In the genomic region with DNA sequence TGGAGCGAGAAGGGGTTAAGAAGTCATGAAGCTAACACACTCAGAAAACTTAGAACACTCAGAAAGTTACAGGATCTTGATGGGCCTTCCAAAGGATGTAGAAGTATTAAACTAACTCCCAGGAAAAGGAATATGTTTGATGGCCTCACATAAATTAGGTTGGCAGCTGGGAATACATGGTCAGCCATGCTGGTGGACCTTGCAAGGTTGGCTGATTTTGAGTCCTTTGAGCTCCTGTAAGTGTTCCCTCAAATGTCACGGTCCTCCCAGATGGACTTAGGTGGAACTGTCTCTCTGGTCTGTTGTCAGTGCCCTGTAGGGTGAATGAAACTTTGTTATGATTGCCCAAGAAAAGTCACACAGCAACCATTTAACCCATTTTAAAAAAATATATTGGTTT, we compare ENCODE assay signal across 24 mouse cellular contexts.
A peak's percentile ranks its signal among the peaks of the same experiment; 100 is the strongest.
DNase-seq lines count a peak whose midpoint lies in the region; ATAC-seq and TF ChIP-seq lines count a peak whose summit lies in the region.
"Had no signal": no experiment of that assay in that cellular context is flagged by ENCODE, and none has a peak within 500 bp of the region (broad histone marks: within the 10 kb centered on the region; RNA-seq: fewer than 3 reads in every experiment).

No protein-coding gene starts in this region.

- H3K36me3 ChIP-seq in heart, embryonic 11.5 days (ENCODE audit: control insufficient read depth, insufficient read depth, low read length) = no peaks in the 10 kb centered on the region
- H3K36me3 ChIP-seq in kidney, embryonic 15.5 days = no peaks in the 10 kb centered on the region
- H3K36me3 ChIP-seq in kidney, postnatal 0 days (ENCODE audit: insufficient read depth, low read length) = no peaks in the 10 kb centered on the region
- H3K36me3 ChIP-seq: embryonic facial prominence, embryonic 10.5 days; embryonic facial prominence, embryonic 12.5 days; forebrain, embryonic 15.5 days; G1E had no signal

- no peak overlapping the region for H3K4me3 ChIP-seq in heart, embryonic 11.5 days (ENCODE audit: low read depth, low read length)
- H3K4me3 ChIP-seq in kidney, embryonic 15.5 days (replicated peaks) = no peak overlapping the region
- H3K4me3 ChIP-seq in kidney, postnatal 0 days (replicated peaks; ENCODE audit: low read depth, low read length) = no peak overlapping the region
- H3K4me3 ChIP-seq: embryonic facial prominence, embryonic 10.5 days; embryonic facial prominence, embryonic 12.5 days; forebrain, embryonic 13.5 days; forebrain, embryonic 15.5 days had no signal

- 77% methylated on average over 2 of the region's 2 CpGs for WGBS in heart, embryonic 11.5 days (ENCODE audit: insufficient replicate concordance)
- 65% methylated on average over 2 of the region's 2 CpGs for WGBS in kidney, embryonic 15.5 days
- 55% methylated on average over 2 of the region's 2 CpGs for WGBS in kidney, postnatal 0 days

- no peak for TF ChIP-seq CTCF in kidney, postnatal 0 days (IDR thresholded peaks at IDR 0.05; ENCODE audit: low read depth)

- no peaks in the 10 kb centered on the region; the same call in 1 of the 2 replicates for H3K27me3 ChIP-seq in heart, embryonic 11.5 days (ENCODE audit: control insufficient read depth, insufficient read depth, low read length)
- H3K27me3 ChIP-seq in kidney, embryonic 15.5 days = no peaks in the 10 kb centered on the region
- no peaks in the 10 kb centered on the region for H3K27me3 ChIP-seq in kidney, postnatal 0 days (ENCODE audit: insufficient read depth, low read length)
- H3K27me3 ChIP-seq: CH12.LX; embryonic facial prominence, embryonic 12.5 days; forebrain, embryonic 13.5 days; forebrain, embryonic 15.5 days; Patski had no signal

- no peaks in the 10 kb centered on the region for H3K9me3 ChIP-seq in heart, embryonic 11.5 days (replicated peaks; ENCODE audit: control insufficient read depth, low read length)
- H3K9me3 ChIP-seq in kidney, embryonic 15.5 days (replicated peaks) = no peaks in the 10 kb centered on the region
- H3K9me3 ChIP-seq in kidney, postnatal 0 days (replicated peaks; ENCODE audit: low read length) = no peaks in the 10 kb centered on the region
- H3K9me3 ChIP-seq: embryonic facial prominence, embryonic 10.5 days; embryonic facial prominence, embryonic 12.5 days; forebrain, embryonic 13.5 days; forebrain, embryonic 15.5 days; G1E had no signal

- peak; percentile 18 for DNase-seq in heart, adult 11 months
- DNase-seq in kidney, postnatal 10 days = no peak
- DNase-seq in kidney, postnatal 0 days (ENCODE audit: low spot score) = peak; percentile 63
- no peak for DNase-seq in kidney, adult 11 months
- DNase-seq: adrenal gland, adult 8-10 months; adrenal gland, postnatal 14 days; adrenal gland, postnatal 36 days; B cell, adult 2 months; cerebellum, adult 11-12 months; cerebellum, adult 2 months; cerebellum, adult 9-10 months; cerebellum, postnatal 10 days; cerebellum, postnatal 25 days had no signal

- H3K27ac ChIP-seq in heart, embryonic 11.5 days (ENCODE audit: low read depth, low read length) = no peak overlapping the region
- no peak overlapping the region for H3K27ac ChIP-seq in kidney, embryonic 15.5 days
- H3K27ac ChIP-seq in kidney, postnatal 0 days = no peak overlapping the region
- H3K27ac ChIP-seq: embryonic facial prominence, embryonic 10.5 days; embryonic facial prominence, embryonic 12.5 days; forebrain, embryonic 13.5 days; forebrain, embryonic 15.5 days had no signal

- no peak for ATAC-seq in heart, embryonic 11.5 days (replicated peaks; ENCODE audit: insufficient number of reproducible peaks, low FRiP score, low TSS enrichment)
- peak; percentile 71; the same call in 1 of the 2 replicates for ATAC-seq in kidney, embryonic 15.5 days (replicated peaks; ENCODE audit: low FRiP score)
- ATAC-seq in kidney, postnatal 0 days (replicated peaks; ENCODE audit: low FRiP score, low read depth) = peak; percentile 69; the same call in 1 of the 2 replicates
- ATAC-seq: activated CD4-positive, CD25-positive, alpha-beta regulatory T cell, adult 4 months; CD4-positive, CD25-positive, alpha-beta regulatory T cell, adult 4 months; forebrain, embryonic 13.5 days; forebrain, embryonic 15.5 days; Patski had no signal

- H3K4me1 ChIP-seq in heart, embryonic 11.5 days (ENCODE audit: control insufficient read depth, insufficient read depth, low read length) = no peaks in the 10 kb centered on the region
- no peaks in the 10 kb centered on the region for H3K4me1 ChIP-seq in kidney, embryonic 15.5 days
- no peaks in the 10 kb centered on the region for H3K4me1 ChIP-seq in kidney, postnatal 0 days (replicated peaks; ENCODE audit: insufficient read depth, low read length)
- H3K4me1 ChIP-seq: embryonic facial prominence, embryonic 10.5 days; embryonic facial prominence, embryonic 12.5 days; forebrain, embryonic 15.5 days had no signal

- H3K9ac ChIP-seq in heart, embryonic 11.5 days (ENCODE audit: low read depth, low read length) = no peak overlapping the region
- H3K9ac ChIP-seq in kidney, embryonic 15.5 days = no peak overlapping the region
- no peak overlapping the region for H3K9ac ChIP-seq in kidney, postnatal 0 days (ENCODE audit: low read depth, low read length)
- H3K9ac ChIP-seq: embryonic facial prominence, embryonic 12.5 days; forebrain, embryonic 13.5 days; forebrain, embryonic 15.5 days had no signal

- H3K4me2 ChIP-seq in heart, embryonic 11.5 days = no peak overlapping the region
- no peak overlapping the region for H3K4me2 ChIP-seq in kidney, embryonic 15.5 days
- no peak overlapping the region for H3K4me2 ChIP-seq in kidney, postnatal 0 days (ENCODE audit: low read length)
- H3K4me2 ChIP-seq: embryonic facial prominence, embryonic 12.5 days; forebrain, embryonic 13.5 days; forebrain, embryonic 15.5 days had no signal

Comparison
In these comparisons a context has a peak if more than half of its experiments do, and no peak if none do; other contexts are left out.
1. DNase-seq: peak in heart, adult 11 months (single experiment) and kidney, postnatal 0 days (single experiment); none in kidney, postnatal 10 days (single experiment) and kidney, adult 11 months (single experiment).